ENCODE assay signal across 8 mouse cellular contexts in genomic region chr10:43034811-43035210, GRCm38 (mm10).
A peak's percentile ranks its signal among the peaks of the same experiment; 100 is the strongest.
DNase-seq lines count a peak whose midpoint lies in the region; ATAC-seq and TF ChIP-seq lines count a peak whose summit lies in the region.
"Had no signal": no experiment of that assay in that cellular context is flagged by ENCODE, and none has a peak within 500 bp of the region (broad histone marks: within the 10 kb centered on the region; RNA-seq: fewer than 3 reads in every experiment).

No protein-coding gene starts in this region.

- DNase-seq in MN1 (ENCODE audit: low spot score) = peak; percentile 57
- DNase-seq in adrenal gland, postnatal 25 days = peak; percentile 61
- peak; percentile 61 for DNase-seq in heart, postnatal 0 days (ENCODE audit: low spot score)
- peak; percentile 60 for DNase-seq in lung, postnatal 0 days (ENCODE audit: low spot score)
- DNase-seq in B cell, adult 2 months = no peak
- no peak for DNase-seq in embryonic facial prominence, embryonic 10.5 days (ENCODE audit: low spot score)
- no peak for DNase-seq in layer of hippocampus, adult 8-10 months (ENCODE audit: low spot score in 2 of 2)

- no peaks in the 10 kb centered on the region for H3K27me3 ChIP-seq in heart, postnatal 0 days (ENCODE audit: control insufficient read depth, insufficient read depth, low read length)
- no peaks in the 10 kb centered on the region for H3K27me3 ChIP-seq in lung, postnatal 0 days (replicated peaks; ENCODE audit: insufficient read depth, low read length)
- H3K27me3 ChIP-seq in embryonic facial prominence, embryonic 10.5 days (replicated peaks; ENCODE audit: low read depth, poor library complexity, severe bottlenecking) = no peaks in the 10 kb centered on the region
- H3K27me3 ChIP-seq: embryonic facial prominence, embryonic 15.5 days had no signal

- H3K9ac ChIP-seq in heart, postnatal 0 days (replicated peaks; ENCODE audit: low read depth, low read length) = no peak overlapping the region
- no peak overlapping the region for H3K9ac ChIP-seq in lung, postnatal 0 days (replicated peaks; ENCODE audit: low read depth)
- H3K9ac ChIP-seq: embryonic facial prominence, embryonic 15.5 days had no signal

- TF ChIP-seq CTCF in heart, postnatal 0 days (IDR thresholded peaks at IDR 0.05; ENCODE audit: low read depth) = no peak
- TF ChIP-seq CTCF in lung, postnatal 0 days (IDR thresholded peaks at IDR 0.05) = no peak

- TF ChIP-seq EP300 in heart, postnatal 0 days (IDR thresholded peaks at IDR 0.05; ENCODE audit: low read depth) = no peak
- no peak for TF ChIP-seq EP300 in lung, postnatal 0 days (IDR thresholded peaks at IDR 0.05)

- H3K4me2 ChIP-seq in heart, postnatal 0 days (ENCODE audit: low read depth, low read length) = no peak overlapping the region
- H3K4me2 ChIP-seq in lung, postnatal 0 days (replicated peaks; ENCODE audit: low read depth, low read length) = no peak overlapping the region
- H3K4me2 ChIP-seq: embryonic facial prominence, embryonic 15.5 days had no signal

- peak overlapping the region; percentile 50 for H3K27ac ChIP-seq in heart, postnatal 0 days (ENCODE audit: low read depth)
- H3K27ac ChIP-seq in lung, postnatal 0 days (ENCODE audit: low read length) = no peak overlapping the region
- H3K27ac ChIP-seq in embryonic facial prominence, embryonic 10.5 days (replicated peaks) = no peak overlapping the region
- H3K27ac ChIP-seq: embryonic facial prominence, embryonic 15.5 days had no signal

- H3K4me1 ChIP-seq in heart, postnatal 0 days (ENCODE audit: control insufficient read depth, insufficient read depth) = peaks cover 33% of the 10 kb centered on the region
- H3K4me1 ChIP-seq in lung, postnatal 0 days (ENCODE audit: insufficient read depth, low read depth, low read length) = no peaks in the 10 kb centered on the region
- H3K4me1 ChIP-seq in embryonic facial prominence, embryonic 10.5 days = peaks cover 59% of the 10 kb centered on the region

- H3K4me3 ChIP-seq in heart, postnatal 0 days (ENCODE audit: low read depth, low read length) = no peak overlapping the region
- H3K4me3 ChIP-seq in lung, postnatal 0 days (ENCODE audit: low read depth, low read length) = no peak overlapping the region
- no peak overlapping the region for H3K4me3 ChIP-seq in embryonic facial prominence, embryonic 10.5 days
- H3K4me3 ChIP-seq: embryonic facial prominence, embryonic 15.5 days had no signal

- H3K9me3 ChIP-seq in heart, postnatal 0 days (replicated peaks; ENCODE audit: control insufficient read depth, low read length) = no peaks in the 10 kb centered on the region
- H3K9me3 ChIP-seq in lung, postnatal 0 days (ENCODE audit: low read length) = no peaks in the 10 kb centered on the region
- no peaks in the 10 kb centered on the region for H3K9me3 ChIP-seq in embryonic facial prominence, embryonic 10.5 days
- H3K9me3 ChIP-seq: embryonic facial prominence, embryonic 15.5 days had no signal

- ATAC-seq in heart, postnatal 0 days (ENCODE audit: insufficient read depth, low read depth) = peak; percentile 77
- ATAC-seq in lung, postnatal 0 days = peak; percentile 65

- WGBS in heart, postnatal 0 days = 44% methylated on average over 4 of the region's 4 CpGs
- WGBS in lung, postnatal 0 days = 61% methylated on average over 4 of the region's 4 CpGs
- WGBS in embryonic facial prominence, embryonic 10.5 days = 77% methylated on average over 4 of the region's 4 CpGs

- H3K36me3 ChIP-seq in heart, postnatal 0 days (replicated peaks; ENCODE audit: control insufficient read depth, insufficient read depth, low read length) = no peaks in the 10 kb centered on the region
- H3K36me3 ChIP-seq in lung, postnatal 0 days (ENCODE audit: insufficient read depth, low read length) = no peaks in the 10 kb centered on the region
- H3K36me3 ChIP-seq in embryonic facial prominence, embryonic 10.5 days (replicated peaks) = peaks cover 10% of the 10 kb centered on the region
- H3K36me3 ChIP-seq: embryonic facial prominence, embryonic 15.5 days had no signal

Comparison
In these comparisons a context has a peak if more than half of its experiments do, and no peak if none do; other contexts are left out.
1. DNase-seq: peak in MN1 (single experiment), adrenal gland, postnatal 25 days (single experiment), heart, postnatal 0 days (single experiment) and lung, postnatal 0 days (single experiment); none in B cell, adult 2 months (0 of 2), embryonic facial prominence, embryonic 10.5 days (single experiment) and layer of hippocampus, adult 8-10 months (0 of 2).